In the genomic region with DNA sequence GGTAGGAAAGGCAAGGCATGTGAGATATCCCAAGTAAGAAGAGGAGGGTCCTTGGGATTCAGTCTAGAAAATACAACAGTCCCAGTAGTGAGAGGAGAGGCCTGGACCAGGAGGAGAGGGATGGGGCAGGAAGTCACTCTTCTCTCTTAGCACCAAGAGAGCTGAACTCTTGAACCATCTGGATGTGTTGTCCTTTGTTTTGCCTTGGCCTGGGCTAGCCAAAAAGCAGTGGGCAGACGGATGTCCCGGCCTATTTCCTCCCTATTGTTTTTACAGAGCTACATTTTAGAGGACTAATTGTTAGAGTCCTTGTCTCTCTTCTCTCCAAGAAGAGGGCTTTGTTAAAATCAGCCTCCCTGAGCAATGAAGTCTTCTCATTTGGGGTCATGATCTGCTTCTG, we compare ENCODE assay signal across 17 mouse cellular contexts.
DNase-seq lines count a peak whose midpoint lies in the region; TF ChIP-seq lines count a peak whose summit lies in the region.
"Had no signal": no experiment of that assay in that cellular context is flagged by ENCODE, and none has a peak within 500 bp of the region (broad histone marks: within the 10 kb centered on the region; RNA-seq: fewer than 3 reads in every experiment).

No protein-coding gene starts in this region.

- intact Hi-C loops in left cerebral cortex, adult 2 months (cut with DNase I): no loop called here

- H3K27ac ChIP-seq in left cerebral cortex, adult 2 months: no peak overlapping the region
- H3K27ac ChIP-seq: forebrain, embryonic 15.5 days; limb, embryonic 13.5 days; macrophage; stomach, embryonic 15.5 days had no signal

- peak; percentile 13 for DNase-seq in adrenal gland, postnatal 14 days
- DNase-seq in adrenal gland, adult 2 months: no peak
- DNase-seq in kidney, adult 9 months: peak; percentile 45
- DNase-seq in kidney, adult 18-20 months: no peak
- peak; percentile 21 for DNase-seq in heart, postnatal 4 days
- DNase-seq in lung, postnatal 10 days: peak; percentile 61
- DNase-seq in urinary bladder, adult 2 months (ENCODE audit: low spot score): no peak
- no peak for DNase-seq in left cerebral cortex, adult 2 months (ENCODE audit: extremely low spot score in 1 of 2, low spot score in 2 of 2)
- DNase-seq: adrenal gland, postnatal 36 days; cerebellum, postnatal 14 days; midbrain, embryonic 14.5 days; right cerebral cortex, adult 18-20 months; thymus, postnatal 14 days had no signal

- no peak for TF ChIP-seq CTCF in left cerebral cortex, adult 2 months (IDR thresholded peaks at IDR 0.05)

- no peak overlapping the region for H3K4me3 ChIP-seq in left cerebral cortex, adult 2 months
- H3K4me3 ChIP-seq: forebrain, embryonic 15.5 days; limb, embryonic 13.5 days; stomach, embryonic 15.5 days had no signal

Comparison
In these comparisons a context has a peak if more than half of its experiments do, and no peak if none do; other contexts are left out.
1. DNase-seq: peak in adrenal gland, postnatal 14 days (single experiment), kidney, adult 9 months (single experiment), heart, postnatal 4 days (single experiment) and lung, postnatal 10 days (single experiment); none in adrenal gland, adult 2 months (single experiment), kidney, adult 18-20 months (single experiment), urinary bladder, adult 2 months (single experiment) and left cerebral cortex, adult 2 months (0 of 2).